Mouse (Mus musculus) cerebellum, adult 2 months (tissue): ENCODE measurements at regions not wholly inside any gene's neighbourhood (a gene's known extent, or its start where the extent isn't known, plus 50 kb on each side); places are given as distances from the start of the nearest gene placed in this dataset.
A peak's percentile ranks its signal among the peaks of the same experiment; 100 is the strongest.

Source experiments
- DNase-seq, 2 experiments: peaks; one replicate each; pipeline ENCODE4 v3.0.0; 2021
- H3K27ac ChIP-seq: fragments of 200-500 bp; 2 replicates; pipeline ENCODE4 v1.5.1; 2012; ENCODE audit warnings: low read length, control low read depth, inconsistent platforms; ENCODE audit not compliant: insufficient read depth
- H3K27me3 ChIP-seq: fragments of 200-500 bp; 2 replicates; pipeline ENCODE4 v1.6.1; 2012; ENCODE audit warnings: inconsistent platforms, mild to moderate bottlenecking, low read length, moderate library complexity; ENCODE audit not compliant: control insufficient read depth, insufficient read depth
- H3K4me1 ChIP-seq: fragments of 200-500 bp; 2 replicates; pipeline ENCODE4 v1.6.1; 2011; ENCODE audit warnings: low read length; ENCODE audit not compliant: control insufficient read depth, insufficient read depth
- H3K4me3 ChIP-seq: fragments of 200-500 bp; replicated peaks from 2 replicates; pipeline ENCODE3; 2011; ENCODE audit warnings: mild to moderate bottlenecking, low read depth, low read length, control low read depth; ENCODE audit not compliant: insufficient read depth
- CTCF ChIP-seq: fragments of 200-500 bp; IDR thresholded peaks from 2 replicates; pipeline ENCODE4 v1.5.1; 2011; ENCODE audit warnings: low read depth, mild to moderate bottlenecking, control low read depth, low read length, moderate library complexity, borderline replicate concordance; ENCODE audit not compliant: insufficient read depth
- POLR2A ChIP-seq: fragments of 200-500 bp; IDR thresholded peaks from 2 replicates; pipeline ENCODE4 v1.6.1; 2011; ENCODE audit warnings: low read length, control low read depth, borderline replicate concordance; ENCODE audit not compliant: insufficient read depth
- WGBS: fragments of 180-500 bp; shearing (Covaris S2); methylation state at CpG from one replicate; pipeline ENCODE4 v1.1.7; 2018; 5-methylcytosine and 5-hydroxymethylcytosine counted together

- WGBS, result 6% methylated on average over 7 of the region's 7 CpGs
- no peak overlapping the region for H3K4me3 ChIP-seq
- H3K27ac ChIP-seq, result no peak overlapping the region
- H3K27me3 ChIP-seq, result no peaks in the 10 kb centered on the region
- DNase-seq, result peak; percentile 97 to 99
- H3K4me1 ChIP-seq, result peaks cover 11% of the 10 kb centered on the region; the same call in 1 of the 2 replicates
- TF ChIP-seq CTCF, result no peak; the same call in 1 of the 2 replicates
- TF ChIP-seq POLR2A, result peak; percentile 28; the same call in 1 of the 2 replicates
Measured at GRCm38 (mm10) chr10:50137783-50138182, 349.2 kb upstream of the Grik2 start.

DNA sequence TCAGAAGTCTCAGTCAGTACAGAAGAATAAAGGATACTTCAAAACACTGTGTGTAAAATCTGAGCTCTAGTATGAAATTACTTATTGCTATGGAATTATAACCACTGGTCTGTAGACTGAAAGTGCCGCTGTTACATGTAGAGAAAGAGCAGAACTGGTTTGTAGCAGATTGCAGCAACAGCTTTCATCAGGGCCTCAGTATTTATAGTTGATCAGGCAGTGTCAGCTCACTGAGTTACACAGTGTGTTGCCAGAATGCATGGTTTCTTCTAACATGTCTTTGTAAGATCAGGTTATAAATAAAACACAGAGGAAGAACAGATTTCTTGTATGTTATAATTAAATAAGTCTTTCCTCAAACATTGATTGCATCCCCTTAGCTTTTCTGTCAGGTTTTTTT lies 347.6 kb upstream of the Grik2 start:
- TF ChIP-seq POLR2A, result no peak
- TF ChIP-seq CTCF, result no peak
- Histone ChIP-seq H3K4me1 (peaks cover 8% of the 10 kb centered on the region; the same call in 1 of the 2 replicates), H3K27ac (peak overlapping the region; percentile 75; the same call in 1 of the 2 replicates), H3K4me3 (no peak overlapping the region), H3K27me3 (no peaks in the 10 kb centered on the region)
- peak; percentile 23 to 44 for DNase-seq
- WGBS, result 54% methylated on average over 1 of the region's 1 CpGs

DNA sequence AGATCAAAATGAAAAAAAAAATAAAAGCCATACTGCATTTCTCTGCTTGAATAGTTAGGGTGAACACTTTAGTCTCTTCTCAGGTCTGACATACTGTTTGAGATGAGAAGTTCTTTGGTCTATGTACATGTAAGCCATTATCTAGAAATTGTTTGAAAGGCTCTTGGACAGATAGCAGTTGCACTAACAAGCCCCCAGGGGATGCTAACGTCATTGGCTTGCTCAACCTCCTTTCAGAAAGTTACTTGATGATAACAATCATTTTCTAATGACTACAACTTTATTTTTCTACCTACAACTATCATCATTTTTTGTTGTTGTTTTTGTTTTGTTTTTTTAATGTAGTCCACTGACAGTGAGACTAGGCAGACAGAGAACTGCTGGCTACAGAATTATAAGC lies 346.9 kb upstream of the Grik2 start:
- no peak for TF ChIP-seq CTCF
- TF ChIP-seq POLR2A, result no peak
- no peak for DNase-seq
- 37% methylated on average over 1 of the region's 1 CpGs for WGBS
- no peaks in the 10 kb centered on the region for H3K27me3 ChIP-seq
- no peak overlapping the region for H3K4me3 ChIP-seq
- no peak overlapping the region for H3K27ac ChIP-seq
- H3K4me1 ChIP-seq, result peaks cover 8% of the 10 kb centered on the region; the same call in 1 of the 2 replicates
